Mouse (Mus musculus) kidney, embryonic 15.5 days (tissue): ENCODE data around the gene Hnrnpr. TPM values are rescaled to one million over a fixed set of nuclear protein-coding genes. Genes with fewer than 3 reads are reported as not detected.
A peak's percentile ranks its signal among the peaks of the same experiment; 100 is the strongest.

ENCODE experiments used
- ATAC-seq: fragments of 200-750 bp; cut with Nextera tagmentation; replicated peaks from 2 replicates; pipeline ENCODE4 v1.8.0; 2017; ENCODE audit warnings: moderate TSS enrichment; ENCODE audit not compliant: low FRiP score
- H3K27ac ChIP-seq: fragments of 300-500 bp; sonication (generic); 2 replicates; pipeline ENCODE4 v1.5.1; 2015; ENCODE audit warnings: mild to moderate bottlenecking, inconsistent platforms
- H3K27me3 ChIP-seq: fragments of 300-500 bp; sonication (generic); 2 replicates; pipeline ENCODE4 v1.6.1; 2015; ENCODE audit warnings: inconsistent platforms
- H3K36me3 ChIP-seq: fragments of 300-500 bp; sonication (generic); 2 replicates; pipeline ENCODE4 v1.6.1; 2015; ENCODE audit warnings: inconsistent platforms
- H3K4me1 ChIP-seq: fragments of 300-500 bp; sonication (generic); 2 replicates; pipeline ENCODE4 v1.6.1; 2015; ENCODE audit warnings: inconsistent platforms
- H3K4me2 ChIP-seq: fragments of 300-500 bp; sonication (generic); 2 replicates; pipeline ENCODE4 v1.6.1; 2015; ENCODE audit warnings: moderate library complexity, mild to moderate bottlenecking, inconsistent platforms
- H3K4me3 ChIP-seq: fragments of 300-500 bp; sonication (generic); replicated peaks from 2 replicates; pipeline ENCODE4 v1.5.1; 2015; ENCODE audit warnings: mild to moderate bottlenecking, inconsistent platforms
- H3K9ac ChIP-seq: fragments of 300-500 bp; sonication (generic); 2 replicates; pipeline ENCODE4 v1.6.1; 2015; ENCODE audit warnings: mild to moderate bottlenecking, inconsistent platforms
- H3K9me3 ChIP-seq: fragments of 300-500 bp; sonication (generic); replicated peaks from 2 replicates; pipeline ENCODE4 v1.6.1; 2016; ENCODE audit warnings: inconsistent platforms
- WGBS: fragments of 180-500 bp; shearing (Covaris S2); methylation state at CpG from one replicate; pipeline ENCODE4 v1.1.7; 2015; ENCODE audit warnings: mixed read lengths; 5-methylcytosine and 5-hydroxymethylcytosine counted together
- polyA plus RNA-seq: library from polyadenylated mRNA; unstranded; fragments of >200 nt; fragmentation: Nextera tagmentation; extraction: Ambion mirVana; gene quantifications from 2 replicates; pipeline ENCODE4 v1.2.1, GENCODE M21; 2015

Gene Hnrnpr
- polyA plus RNA-seq, 1 experiment from 2014 or later, result 188 TPM

DNA sequence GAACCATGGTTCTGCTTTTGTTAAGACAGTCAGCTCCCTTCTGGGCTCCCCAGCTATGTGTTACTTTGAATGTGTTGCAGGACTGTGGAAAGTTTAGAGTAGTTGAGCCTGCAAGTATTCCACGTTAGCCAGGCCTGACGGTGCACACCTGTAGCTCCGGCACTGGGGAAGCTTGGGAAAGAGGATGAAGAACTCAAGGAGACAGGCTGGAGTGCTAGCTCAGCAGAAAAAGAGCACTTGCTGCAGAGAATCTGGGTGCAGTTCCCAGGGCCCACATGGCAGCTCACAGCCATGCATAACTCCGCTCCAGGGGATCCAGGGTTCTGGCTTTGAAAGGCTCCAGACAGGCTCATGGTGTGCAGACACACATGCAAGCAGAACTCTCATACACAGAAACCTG, 46.7 kb downstream of the Hnrnpr start:
- 0 out of 2 replicates have a peak overlapping the region, but pooled peaks have one; percentile 10 for H3K27ac ChIP-seq
- H3K9me3 ChIP-seq, result no peaks in the 10 kb centered on the region
- no peaks in the 10 kb centered on the region for H3K27me3 ChIP-seq
- H3K4me1 ChIP-seq, result no peaks in the 10 kb centered on the region
- peaks cover 87% of the 10 kb centered on the region for H3K36me3 ChIP-seq
- no peak overlapping the region for H3K4me3 ChIP-seq
- H3K9ac ChIP-seq, result no peak overlapping the region
- no peak for ATAC-seq
- H3K4me2 ChIP-seq, result no peak overlapping the region
- 92% methylated on average over 4 of the region's 4 CpGs for WGBS

GRCm38 (mm10) chr4:136367856-136368255, 57.1 kb downstream of the Hnrnpr start:
- peaks cover 13% of the 10 kb centered on the region for H3K4me1 ChIP-seq
- no peak for ATAC-seq
- H3K4me3 ChIP-seq, result no peak overlapping the region
- no peaks in the 10 kb centered on the region for H3K36me3 ChIP-seq
- H3K4me2 ChIP-seq, result no peak overlapping the region
- no peaks in the 10 kb centered on the region for H3K9me3 ChIP-seq
- no peak overlapping the region for H3K27ac ChIP-seq
- WGBS, result 60% methylated on average over 4 of the region's 4 CpGs
- no peaks in the 10 kb centered on the region for H3K27me3 ChIP-seq
- H3K9ac ChIP-seq, result no peak overlapping the region

DNA sequence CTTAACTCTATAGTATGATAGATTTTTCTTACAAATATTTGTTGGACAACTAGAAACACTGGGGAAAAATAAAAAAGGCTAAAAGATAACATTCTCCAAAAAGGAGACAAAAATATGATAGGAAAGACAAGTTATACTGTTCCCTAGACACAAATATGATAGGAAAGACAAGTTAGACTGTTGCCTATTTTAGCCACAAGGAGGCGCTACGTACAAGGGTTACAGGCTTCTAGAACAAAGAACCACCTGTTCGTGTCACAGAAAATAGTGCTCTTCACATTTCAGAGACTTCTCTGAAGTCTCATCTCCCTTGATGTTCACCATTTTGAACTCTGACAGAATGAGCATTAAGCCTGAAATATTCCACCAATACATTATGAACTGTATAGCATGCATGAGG, 59.0 kb downstream of the Hnrnpr start:
- Histone ChIP-seq H3K4me2 (no peak overlapping the region), H3K36me3 (no peaks in the 10 kb centered on the region), H3K9me3 (no peaks in the 10 kb centered on the region), H3K4me1 (peaks cover 11% of the 10 kb centered on the region), H3K27me3 (no peaks in the 10 kb centered on the region), H3K9ac (no peak overlapping the region), H3K27ac (no peak overlapping the region), H3K4me3 (no peak overlapping the region)
- WGBS, result 3% methylated on average over 3 of the region's 3 CpGs
- ATAC-seq, result no peak

DNA sequence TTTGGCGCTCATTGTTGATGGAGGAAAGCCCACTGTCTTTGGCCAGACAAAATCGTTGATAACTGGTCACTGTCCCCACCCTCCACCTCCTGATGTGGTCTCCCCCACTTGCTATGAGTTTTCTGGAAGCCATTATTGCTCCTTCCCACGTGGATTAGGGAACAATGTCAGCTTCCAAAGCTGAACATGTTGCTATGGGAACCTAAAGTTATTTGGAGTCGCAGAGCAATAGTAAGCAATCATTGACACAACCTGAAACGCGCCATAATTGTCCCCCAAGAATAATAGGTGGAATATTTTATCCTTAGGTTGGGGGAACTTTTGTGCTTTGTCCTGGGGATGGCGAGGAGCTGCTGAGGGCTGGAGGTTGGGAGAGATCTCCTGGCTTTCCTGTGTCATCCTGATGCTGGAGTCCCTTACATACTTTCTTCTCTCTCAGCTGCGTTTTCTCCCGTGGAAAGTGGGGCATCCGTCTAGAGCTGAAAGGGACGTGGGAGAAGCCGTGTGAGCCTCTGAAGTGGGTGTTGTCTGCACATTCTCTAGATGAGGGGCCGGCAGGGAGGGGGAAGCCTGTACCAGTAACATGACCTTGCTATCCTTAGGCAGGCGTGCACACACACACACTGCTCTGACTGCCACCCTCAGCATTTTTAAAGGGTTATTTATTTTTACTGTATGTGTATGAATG, 62.9 kb downstream of the Hnrnpr start:
- Histone ChIP-seq H3K27me3 (no peaks in the 10 kb centered on the region), H3K4me2 (no peak overlapping the region), H3K27ac (no peak overlapping the region), H3K9ac (no peak overlapping the region), H3K36me3 (no peaks in the 10 kb centered on the region), H3K4me1 (peaks cover 8% of the 10 kb centered on the region), H3K9me3 (no peaks in the 10 kb centered on the region), H3K4me3 (no peak overlapping the region)
- 54% methylated on average over 14 of the region's 14 CpGs for WGBS
- no peak for ATAC-seq

- 74% methylated on average over 5 of the region's 5 CpGs for WGBS
- Histone ChIP-seq H3K9ac (no peak overlapping the region), H3K27me3 (no peaks in the 10 kb centered on the region), H3K4me3 (no peak overlapping the region), H3K9me3 (no peaks in the 10 kb centered on the region), H3K4me1 (no peaks in the 10 kb centered on the region), H3K36me3 (no peaks in the 10 kb centered on the region), H3K4me2 (no peak overlapping the region), H3K27ac (no peak overlapping the region)
- no peak for ATAC-seq
Observed at GRCm38 (mm10) chr4:136377001-136377400, 66.3 kb downstream of the Hnrnpr start.

- no peak for ATAC-seq
- H3K9me3 ChIP-seq, result no peaks in the 10 kb centered on the region
- 86% methylated on average over 5 of the region's 5 CpGs for WGBS
- H3K27me3 ChIP-seq, result no peaks in the 10 kb centered on the region
- no peaks in the 10 kb centered on the region for H3K36me3 ChIP-seq
- H3K9ac ChIP-seq, result no peak overlapping the region
- H3K4me3 ChIP-seq, result no peak overlapping the region
- peaks cover 4% of the 10 kb centered on the region; the same call in 1 of the 2 replicates for H3K4me1 ChIP-seq
- no peak overlapping the region for H3K4me2 ChIP-seq
- no peak overlapping the region for H3K27ac ChIP-seq
Observed at GRCm38 (mm10) chr4:136383052-136383451, 72.3 kb downstream of the Hnrnpr start.

GRCm38 (mm10) chr4:136383839-136384238, 73.1 kb downstream of the Hnrnpr start:
- H3K4me1 ChIP-seq, result peaks cover 4% of the 10 kb centered on the region; the same call in 1 of the 2 replicates
- no peaks in the 10 kb centered on the region for H3K9me3 ChIP-seq
- no peak overlapping the region for H3K9ac ChIP-seq
- H3K4me2 ChIP-seq, result no peak overlapping the region
- no peaks in the 10 kb centered on the region for H3K36me3 ChIP-seq
- no peaks in the 10 kb centered on the region for H3K27me3 ChIP-seq
- H3K4me3 ChIP-seq, result no peak overlapping the region
- no peak overlapping the region for H3K27ac ChIP-seq
- 75% methylated on average over 6 of the region's 6 CpGs for WGBS
- no peak for ATAC-seq

DNA sequence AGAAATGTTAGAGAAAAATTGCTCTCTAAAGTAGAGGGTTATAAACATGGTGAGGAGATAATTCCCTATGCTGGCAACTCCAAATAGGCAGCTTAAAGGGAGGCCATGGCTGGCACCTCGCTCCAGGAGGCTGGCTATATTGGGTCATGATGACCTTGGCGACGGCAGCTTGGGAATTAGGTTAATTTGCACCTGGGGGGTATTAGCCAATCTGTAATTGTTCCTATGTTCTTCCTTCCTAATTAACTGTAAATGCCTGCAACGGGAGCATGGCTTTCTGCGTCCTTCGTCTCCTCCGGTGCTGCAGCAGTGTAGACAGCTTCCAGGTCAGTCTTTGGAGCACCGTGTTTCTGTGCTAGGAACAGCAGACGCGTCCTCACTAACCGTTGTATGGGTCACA, 76.5 kb downstream of the Hnrnpr start:
- Histone ChIP-seq H3K27me3 (no peaks in the 10 kb centered on the region), H3K4me1 (peaks cover 4% of the 10 kb centered on the region; the same call in 1 of the 2 replicates), H3K4me3 (no peak overlapping the region), H3K9ac (no peak overlapping the region), H3K36me3 (no peaks in the 10 kb centered on the region), H3K27ac (no peak overlapping the region), H3K9me3 (no peaks in the 10 kb centered on the region), H3K4me2 (no peak overlapping the region)
- WGBS, result 65% methylated on average over 11 of the region's 11 CpGs
- no peak for ATAC-seq

- no peak overlapping the region for H3K27ac ChIP-seq
- no peak overlapping the region for H3K4me2 ChIP-seq
- H3K36me3 ChIP-seq, result no peaks in the 10 kb centered on the region
- ATAC-seq, result no peak
- no peaks in the 10 kb centered on the region for H3K27me3 ChIP-seq
- no peak overlapping the region for H3K9ac ChIP-seq
- no peaks in the 10 kb centered on the region for H3K9me3 ChIP-seq
- 0 out of 2 replicates have a peak, but pooled peaks cover 4% of the 10 kb centered on the region for H3K4me1 ChIP-seq
- 78% methylated on average over 10 of the region's 10 CpGs for WGBS
- no peak overlapping the region for H3K4me3 ChIP-seq
Observed at GRCm38 (mm10) chr4:136401806-136402205, 91.1 kb downstream of the Hnrnpr start.

- Histone ChIP-seq H3K4me3 (no peak overlapping the region), H3K27ac (0 out of 2 replicates have a peak overlapping the region, but pooled peaks have one; percentile 45), H3K9me3 (no peaks in the 10 kb centered on the region), H3K27me3 (no peaks in the 10 kb centered on the region), H3K4me2 (no peak overlapping the region), H3K36me3 (no peaks in the 10 kb centered on the region), H3K4me1 (peaks cover 8% of the 10 kb centered on the region), H3K9ac (no peak overlapping the region)
- no peak for ATAC-seq
- WGBS, result 53% methylated on average over 11 of the region's 11 CpGs
Observed at GRCm38 (mm10) chr4:136407831-136408230, 97.1 kb downstream of the Hnrnpr start.

Other genes starting within 250 kb of the Hnrnpr start
- 862 and 905 TPM in 2 replicates for gene Id3, start 167.4 kb upstream of the Hnrnpr start, polyA plus RNA-seq
- gene E2f2, start 138.5 kb upstream of the Hnrnpr start, polyA plus RNA-seq, result 9.7 and 10.5 TPM in 2 replicates
- 4.5 and 6.0 TPM in 2 replicates for gene Asap3, start 104.6 kb upstream of the Hnrnpr start, polyA plus RNA-seq
- 10.9 and 12.5 TPM in 2 replicates for gene Tcea3, start 63.2 kb upstream of the Hnrnpr start, polyA plus RNA-seq
- gene Zfp46, start 26.3 kb upstream of the Hnrnpr start, polyA plus RNA-seq, result 22.8 TPM in 2 replicates
- 0.21 and 0.44 TPM in 2 replicates for gene Htr1d, start 112.6 kb downstream of the Hnrnpr start, polyA plus RNA-seq
- 0.40 and 0.57 TPM in 2 replicates for gene 6030445D17Rik, start 151.3 kb downstream of the Hnrnpr start, polyA plus RNA-seq
- gene Luzp1, start 158.8 kb downstream of the Hnrnpr start, polyA plus RNA-seq, result 134 and 146 TPM in 2 replicates